Mouse (Mus musculus): ENCODE measurements around the gene Elk3. TPM values are rescaled to one million over a fixed set of nuclear protein-coding genes. Genes with fewer than 3 reads are reported as not detected.

Elk3 gene
- polyA plus RNA-seq, 1 experiment from 2014 or later: 7.5 TPM

DNA sequence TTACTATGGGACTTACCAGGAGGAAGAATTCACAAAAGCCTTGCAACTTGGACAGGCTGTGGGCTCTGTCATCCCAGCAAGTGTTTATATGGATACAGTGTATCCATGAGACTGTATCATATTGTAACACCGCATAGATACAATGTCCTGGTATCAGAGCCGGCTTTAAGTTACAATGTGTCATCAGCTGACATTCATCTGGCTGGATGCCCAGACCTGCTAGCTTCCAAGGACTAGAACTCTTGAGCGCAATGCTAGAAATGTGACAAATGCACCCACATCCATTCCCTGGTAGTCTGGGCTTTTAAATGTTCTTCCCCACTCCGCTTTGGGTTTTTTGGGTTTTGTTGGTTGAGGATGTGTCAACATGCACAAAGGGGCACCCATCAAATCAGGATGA lies 22.6 kb downstream of the Elk3 start:
- no peak for ATAC-seq (replicated peaks)
- no peak overlapping the region for H3K4me3 ChIP-seq
- no peaks in the 10 kb centered on the region for H3K9me3 ChIP-seq
- no peaks in the 10 kb centered on the region for H3K36me3 ChIP-seq (replicated peaks)
- WGBS: 66% methylated on average over 4 of the region's 4 CpGs
- no peaks in the 10 kb centered on the region for H3K27me3 ChIP-seq (replicated peaks)
- H3K4me1 ChIP-seq: 0 out of 2 replicates have a peak, but pooled peaks cover 11% of the 10 kb centered on the region
- H3K9ac ChIP-seq: no peak overlapping the region
- H3K4me2 ChIP-seq: no peak overlapping the region
- H3K27ac ChIP-seq: no peak overlapping the region

DNA sequence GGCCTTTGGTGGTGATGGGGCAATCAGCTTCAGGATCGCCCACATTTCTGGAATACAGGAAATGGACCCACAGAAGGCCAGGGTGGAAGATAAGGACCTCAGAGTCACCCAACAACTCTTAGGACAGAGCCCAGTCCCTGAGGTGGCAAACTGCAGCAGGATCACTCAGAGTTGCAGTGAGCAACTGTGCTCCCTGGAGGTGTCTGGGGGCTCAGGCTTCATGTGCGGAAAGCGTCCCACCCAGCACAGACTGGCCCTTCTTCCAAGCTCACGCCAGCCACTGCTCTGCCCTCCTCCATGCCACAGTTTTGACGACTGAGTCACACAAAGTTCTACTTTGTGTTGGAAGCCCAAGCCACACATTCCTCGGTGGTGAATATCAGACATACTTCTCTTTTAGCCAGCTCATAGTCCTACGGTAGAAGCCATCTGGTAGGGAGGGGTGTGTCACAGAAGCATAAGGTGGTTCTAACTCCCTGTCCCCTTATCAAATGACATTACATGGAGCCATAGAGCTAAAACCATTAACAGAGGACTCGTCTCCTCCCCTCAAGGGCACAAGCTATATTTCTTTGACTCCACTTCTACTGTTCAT lies 23.3 kb downstream of the Elk3 start:
- H3K4me3 ChIP-seq: no peak overlapping the region
- H3K4me1 ChIP-seq: peaks cover 11% of the 10 kb centered on the region; the same call in 1 of the 2 replicates
- no peak for ATAC-seq (replicated peaks)
- no peak overlapping the region for H3K4me2 ChIP-seq
- no peak overlapping the region for H3K9ac ChIP-seq
- no peaks in the 10 kb centered on the region for H3K9me3 ChIP-seq
- H3K36me3 ChIP-seq (replicated peaks): no peaks in the 10 kb centered on the region
- 89% methylated on average over 8 of the region's 8 CpGs for WGBS
- no peak overlapping the region for H3K27ac ChIP-seq
- no peaks in the 10 kb centered on the region for H3K27me3 ChIP-seq (replicated peaks)

DNA sequence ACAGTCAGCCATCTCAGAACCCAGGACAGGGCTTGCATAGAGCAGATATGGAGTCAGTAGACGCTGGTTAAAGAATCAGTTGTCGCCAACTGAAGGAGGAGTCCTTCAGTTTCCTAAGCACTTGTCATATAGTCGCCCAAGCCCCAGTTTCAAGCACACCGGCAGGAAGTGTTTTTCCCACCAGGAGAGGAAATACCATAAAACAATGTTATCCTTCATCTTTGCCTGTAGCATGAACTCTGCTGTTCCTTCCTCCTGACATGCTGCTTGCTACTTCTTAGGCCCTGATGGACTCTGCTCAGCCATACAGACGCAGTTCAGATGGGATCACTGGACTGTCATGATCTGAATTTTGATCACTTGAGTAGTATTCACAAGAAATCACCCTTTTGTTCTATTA lies 25.4 kb downstream of the Elk3 start:
- no peak overlapping the region for H3K4me3 ChIP-seq
- H3K4me2 ChIP-seq: no peak overlapping the region
- H3K27me3 ChIP-seq (replicated peaks): no peaks in the 10 kb centered on the region
- no peak overlapping the region for H3K27ac ChIP-seq
- WGBS: 87% methylated on average over 5 of the region's 5 CpGs
- no peaks in the 10 kb centered on the region for H3K9me3 ChIP-seq
- no peak for ATAC-seq (replicated peaks)
- no peaks in the 10 kb centered on the region for H3K36me3 ChIP-seq (replicated peaks)
- H3K9ac ChIP-seq: no peak overlapping the region
- peaks cover 11% of the 10 kb centered on the region; the same call in 1 of the 2 replicates for H3K4me1 ChIP-seq

DNA sequence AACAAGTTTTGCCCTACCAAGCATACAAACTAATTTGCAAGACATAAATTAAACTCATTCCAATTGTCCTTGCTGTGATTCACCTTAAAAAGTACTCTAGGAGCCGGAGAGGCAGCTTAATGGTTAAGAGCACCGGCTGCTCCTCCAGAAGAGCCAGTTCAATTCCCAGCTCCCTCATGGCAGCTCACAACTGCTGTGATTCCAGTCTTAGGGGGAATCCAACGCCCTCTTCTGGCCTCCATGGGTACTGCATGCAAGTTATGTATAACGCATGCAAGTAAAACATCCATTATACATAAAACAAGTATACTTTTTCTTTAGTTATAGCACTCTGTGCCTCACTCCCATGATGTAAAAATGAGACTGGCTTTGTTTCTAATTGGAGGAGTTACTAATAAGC lies 27.7 kb downstream of the Elk3 start:
- ATAC-seq (replicated peaks): no peak
- no peaks in the 10 kb centered on the region for H3K9me3 ChIP-seq
- 70% methylated on average over 4 of the region's 4 CpGs for WGBS

DNA sequence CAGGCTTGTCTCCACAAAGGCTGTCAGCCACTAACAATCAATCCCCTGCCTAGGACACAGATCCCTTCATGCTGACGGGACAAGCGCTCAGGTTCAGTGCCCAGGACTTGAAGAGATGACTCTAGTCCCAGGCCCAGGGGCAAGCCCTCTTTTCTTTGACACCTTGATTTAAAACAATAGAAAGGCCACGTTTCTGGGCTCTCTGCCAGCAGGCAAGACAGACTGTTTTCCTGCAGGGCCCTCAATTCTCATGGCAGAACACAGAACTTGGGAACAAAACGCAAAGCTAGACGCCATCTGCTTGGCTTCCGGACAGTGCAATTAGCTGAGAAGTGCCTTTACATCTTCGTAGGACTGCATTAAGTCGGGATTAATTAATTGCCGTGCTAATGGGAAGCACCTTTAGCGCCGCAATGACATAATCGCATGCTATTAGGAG lies 28.4 kb downstream of the Elk3 start:
- Histone ChIP-seq H3K9me3 (no peaks in the 10 kb centered on the region), H3K4me2 (no peak overlapping the region), H3K36me3 (replicated peaks) (no peaks in the 10 kb centered on the region), H3K4me1 (peaks cover 7% of the 10 kb centered on the region; the same call in 1 of the 2 replicates), H3K4me3 (no peak overlapping the region), H3K27ac (peak overlapping the region; percentile 51), H3K27me3 (replicated peaks) (no peaks in the 10 kb centered on the region), H3K9ac (no peak overlapping the region)
- WGBS: 18% methylated on average over 12 of the region's 12 CpGs
- ATAC-seq (replicated peaks): peak; percentile 21; the same call in 1 of the 2 replicates

More for the DNA sequence above, 27.7 kb downstream of the Elk3 start:
- H3K27me3 ChIP-seq (replicated peaks): no peaks in the 10 kb centered on the region
- no peak overlapping the region for H3K4me3 ChIP-seq
- H3K9ac ChIP-seq: no peak overlapping the region
- peaks cover 7% of the 10 kb centered on the region; the same call in 1 of the 2 replicates for H3K4me1 ChIP-seq
- no peak overlapping the region for H3K4me2 ChIP-seq
- no peaks in the 10 kb centered on the region for H3K36me3 ChIP-seq (replicated peaks)
- H3K27ac ChIP-seq: no peak overlapping the region

DNA sequence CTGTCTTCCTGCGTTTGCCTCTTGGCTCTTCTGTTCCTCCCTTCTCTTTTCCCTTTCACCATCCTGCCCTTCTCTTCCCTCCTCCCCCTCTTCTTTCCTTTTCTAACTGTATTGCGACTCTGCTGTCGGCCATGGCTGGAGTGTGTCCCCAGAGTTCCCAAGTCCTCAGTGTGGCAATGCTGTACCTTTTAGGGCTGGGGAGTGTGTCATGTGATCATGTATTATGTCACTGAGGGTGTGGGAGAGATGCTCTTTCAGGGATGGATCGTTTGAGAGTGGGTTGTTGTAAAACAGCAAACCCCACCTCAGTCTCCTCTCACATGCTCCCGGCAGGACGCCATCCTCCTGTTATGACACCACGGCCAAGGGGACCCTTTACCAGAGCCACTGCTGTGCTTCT lies 29.8 kb downstream of the Elk3 start:
- H3K9ac ChIP-seq: no peak overlapping the region
- H3K4me1 ChIP-seq: peaks cover 18% of the 10 kb centered on the region
- H3K27me3 ChIP-seq (replicated peaks): no peaks in the 10 kb centered on the region
- H3K36me3 ChIP-seq (replicated peaks): no peaks in the 10 kb centered on the region
- no peaks in the 10 kb centered on the region for H3K9me3 ChIP-seq
- H3K4me3 ChIP-seq: no peak overlapping the region
- no peak overlapping the region for H3K27ac ChIP-seq
- H3K4me2 ChIP-seq: no peak overlapping the region
- 70% methylated on average over 7 of the region's 7 CpGs for WGBS
- ATAC-seq (replicated peaks): no peak

DNA sequence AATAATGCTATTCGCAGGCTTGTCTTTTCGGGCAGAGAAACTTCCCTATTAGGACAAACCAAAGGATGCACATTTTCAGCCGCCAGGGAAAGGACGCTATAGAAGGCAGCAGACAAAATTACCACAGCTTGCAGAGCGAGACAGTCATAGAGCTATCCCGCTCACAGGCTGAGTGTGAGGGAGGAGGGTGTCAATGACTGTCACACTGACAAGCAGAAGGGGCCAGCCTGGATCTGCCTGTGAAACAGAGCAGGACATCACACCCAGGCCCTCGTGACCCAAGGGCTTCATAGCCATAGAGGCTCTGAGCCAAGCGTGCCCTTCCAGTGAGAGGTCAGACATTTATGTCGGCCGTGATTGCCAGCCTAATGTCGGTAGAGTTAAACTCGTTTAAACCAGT lies 30.3 kb downstream of the Elk3 start:
- Histone ChIP-seq H3K4me3 (no peak overlapping the region), H3K4me1 (peaks cover 24% of the 10 kb centered on the region), H3K4me2 (no peak overlapping the region), H3K9ac (no peak overlapping the region), H3K9me3 (no peaks in the 10 kb centered on the region), H3K27ac (no peak overlapping the region), H3K36me3 (replicated peaks) (no peaks in the 10 kb centered on the region), H3K27me3 (replicated peaks) (no peaks in the 10 kb centered on the region)
- ATAC-seq (replicated peaks): no peak
- WGBS: 76% methylated on average over 12 of the region's 12 CpGs

DNA sequence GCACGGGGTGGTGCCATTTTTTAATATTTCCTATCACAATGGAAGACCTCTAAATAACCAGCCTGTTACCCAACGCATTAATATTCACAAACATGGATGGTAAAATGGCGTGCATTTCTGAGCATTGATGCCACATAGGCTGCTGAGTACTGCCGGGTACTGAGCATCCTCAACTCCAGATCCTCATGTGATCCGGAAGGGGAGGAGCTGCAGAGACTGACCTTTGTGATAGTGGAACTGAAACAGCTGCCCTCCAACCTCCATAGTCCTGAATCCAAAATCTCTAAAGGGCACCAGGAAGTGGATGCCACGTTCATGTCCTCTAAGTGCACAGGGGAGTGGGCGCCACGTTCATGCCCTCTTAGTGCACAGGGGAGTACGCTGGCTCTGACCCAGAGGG lies 31.9 kb downstream of the Elk3 start:
- Histone ChIP-seq H3K4me2 (no peak overlapping the region), H3K4me3 (no peak overlapping the region), H3K9ac (no peak overlapping the region), H3K9me3 (no peaks in the 10 kb centered on the region), H3K27me3 (replicated peaks) (no peaks in the 10 kb centered on the region), H3K4me1 (peaks cover 38% of the 10 kb centered on the region), H3K36me3 (replicated peaks) (no peaks in the 10 kb centered on the region), H3K27ac (no peak overlapping the region)
- no peak for ATAC-seq (replicated peaks)
- WGBS: 93% methylated on average over 9 of the region's 9 CpGs

DNA sequence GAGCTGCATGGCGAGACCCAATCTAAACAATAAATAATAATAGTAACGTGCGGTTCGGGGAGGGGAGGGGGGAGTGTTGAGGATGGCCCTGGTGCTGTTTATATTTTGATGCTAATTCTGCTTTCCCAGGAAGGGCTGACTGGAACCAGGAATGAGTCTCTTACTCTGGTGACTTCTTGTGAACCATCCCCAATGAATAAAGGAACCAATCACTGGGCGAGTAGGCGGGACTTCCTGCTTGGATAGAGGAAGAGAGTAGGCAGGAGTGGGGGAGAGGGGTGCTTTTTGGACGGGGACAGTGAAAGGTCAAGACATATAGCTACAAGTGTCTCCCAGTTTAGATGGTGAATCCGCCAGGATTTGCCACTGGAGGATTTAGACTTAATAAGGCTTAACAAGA lies 32.6 kb downstream of the Elk3 start:
- H3K27ac ChIP-seq: no peak overlapping the region
- H3K36me3 ChIP-seq (replicated peaks): no peaks in the 10 kb centered on the region
- no peaks in the 10 kb centered on the region for H3K9me3 ChIP-seq
- H3K4me2 ChIP-seq: no peak overlapping the region
- no peaks in the 10 kb centered on the region for H3K27me3 ChIP-seq (replicated peaks)
- H3K4me3 ChIP-seq: no peak overlapping the region
- H3K9ac ChIP-seq: no peak overlapping the region
- ATAC-seq (replicated peaks): no peak
- peaks cover 38% of the 10 kb centered on the region for H3K4me1 ChIP-seq
- WGBS: 75% methylated on average over 8 of the region's 8 CpGs

DNA sequence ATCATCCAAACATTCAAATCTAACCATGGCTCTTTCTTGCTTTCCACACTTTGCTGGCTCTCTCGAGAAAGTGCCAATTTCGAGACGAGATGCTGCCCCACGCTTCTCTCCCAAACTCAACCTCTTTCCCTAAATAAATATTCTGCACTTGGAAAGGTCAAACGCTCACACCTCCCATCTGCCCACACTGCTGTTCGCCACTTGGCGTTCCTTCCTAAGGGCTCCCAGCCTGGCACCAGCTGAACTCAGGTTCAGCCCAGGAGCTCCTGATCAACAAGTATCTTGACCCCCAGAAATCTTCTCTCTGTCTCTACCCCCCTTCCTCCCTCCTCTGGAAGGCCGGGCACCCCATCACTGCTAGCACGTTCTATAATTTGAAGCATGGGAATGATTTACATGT lies 34.1 kb downstream of the Elk3 start:
- Histone ChIP-seq H3K27ac (peak overlapping the region; percentile 82), H3K4me1 (peaks cover 30% of the 10 kb centered on the region), H3K9ac (peak overlapping the region; percentile 36; the same call in 1 of the 2 replicates), H3K27me3 (replicated peaks) (no peaks in the 10 kb centered on the region), H3K36me3 (replicated peaks) (no peaks in the 10 kb centered on the region), H3K4me3 (peak overlapping the region; percentile 38), H3K9me3 (no peaks in the 10 kb centered on the region), H3K4me2 (peak overlapping the region; percentile 59)
- ATAC-seq (replicated peaks): no peak
- WGBS: 50% methylated on average over 9 of the region's 9 CpGs

DNA sequence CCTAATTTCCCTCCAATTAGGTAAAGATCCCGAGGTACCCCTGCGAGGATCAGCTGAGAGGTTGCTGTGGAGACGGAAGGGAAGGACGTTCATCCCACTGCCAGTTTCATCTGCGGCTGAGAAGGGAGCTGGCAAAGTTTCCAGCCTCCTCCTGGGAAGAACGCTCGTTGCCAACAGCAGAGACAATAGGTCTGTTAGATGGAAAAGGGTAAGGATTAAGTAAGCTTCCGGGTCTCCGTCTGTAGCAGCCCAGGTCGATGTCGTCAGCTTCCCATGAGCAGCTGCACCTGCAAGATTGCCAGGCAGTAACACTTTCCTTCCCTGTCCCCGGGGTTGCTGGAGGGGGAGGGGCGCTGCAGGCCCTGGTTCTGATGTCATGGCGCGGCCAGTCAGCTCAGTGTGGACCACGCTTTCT lies 34.6 kb downstream of the Elk3 start:
- Histone ChIP-seq H3K27me3 (replicated peaks) (no peaks in the 10 kb centered on the region), H3K9me3 (no peaks in the 10 kb centered on the region), H3K4me3 (peak overlapping the region; percentile 38), H3K4me1 (peaks cover 30% of the 10 kb centered on the region), H3K4me2 (peak overlapping the region; percentile 59), H3K36me3 (replicated peaks) (no peaks in the 10 kb centered on the region), H3K27ac (peak overlapping the region; percentile 82), H3K9ac (peak overlapping the region; percentile 36)
- 1% methylated on average over 16 of the region's 16 CpGs for WGBS
- peak; percentile 71 for ATAC-seq (replicated peaks)

DNA sequence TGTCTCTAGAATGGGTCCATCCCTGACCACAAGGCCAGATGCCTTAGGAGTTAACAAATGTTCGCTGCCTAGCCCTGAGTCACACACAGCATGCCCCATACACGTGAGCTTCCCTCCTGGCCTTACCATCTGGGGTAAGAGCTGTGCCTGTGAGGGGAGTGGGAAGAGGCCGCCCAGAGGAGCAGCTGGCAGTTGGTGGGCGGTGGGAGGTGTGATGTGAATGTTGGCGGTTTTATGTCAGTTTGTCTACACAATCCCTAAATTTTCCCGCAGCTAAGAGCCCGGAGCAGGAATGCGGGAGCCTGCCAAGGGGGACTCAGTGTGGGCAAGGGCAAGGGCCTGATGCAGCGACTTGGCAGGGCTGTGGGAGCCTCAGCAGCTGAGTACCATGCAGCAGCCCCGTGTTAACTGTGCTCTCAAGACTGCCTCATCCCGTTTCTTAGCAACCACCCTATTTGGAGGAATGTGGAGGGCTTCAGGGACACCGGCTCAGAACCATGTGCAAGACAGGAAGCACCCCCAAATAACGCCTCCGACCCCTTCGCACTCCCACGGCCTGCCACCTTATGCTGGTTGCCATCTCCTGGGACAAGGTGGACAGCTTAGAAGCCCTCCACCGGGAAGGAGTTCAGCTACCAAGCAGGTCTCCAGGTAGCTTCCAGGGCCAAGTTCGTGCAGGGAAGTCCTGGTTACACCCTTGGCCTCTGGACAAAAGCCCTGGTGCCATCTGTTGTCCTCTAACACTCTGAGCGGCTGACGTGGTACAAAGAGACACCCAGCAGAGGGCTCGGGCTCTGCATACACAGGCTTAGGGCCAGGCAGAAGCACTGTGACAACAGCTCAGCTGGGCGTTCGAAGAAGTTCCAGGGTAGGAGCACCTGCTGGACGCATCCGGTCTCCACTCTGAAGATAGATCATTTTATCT lies 35.5 kb downstream of the Elk3 start:
- ATAC-seq (replicated peaks): peak; percentile 88
- Histone ChIP-seq H3K27ac (peak overlapping the region; percentile 82), H3K9me3 (no peaks in the 10 kb centered on the region), H3K4me3 (peak overlapping the region; percentile 38), H3K9ac (peak overlapping the region; percentile 36), H3K36me3 (replicated peaks) (no peaks in the 10 kb centered on the region), H3K27me3 (replicated peaks) (no peaks in the 10 kb centered on the region), H3K4me1 (peaks cover 30% of the 10 kb centered on the region), H3K4me2 (peak overlapping the region; percentile 59)
- WGBS: 18% methylated on average over 25 of the region's 25 CpGs
